Mouse (Mus musculus) G1E (cell line): ENCODE data around the gene Hoxc5.

ENCODE experiments used
- CTCF ChIP-seq: IDR thresholded peaks from 2 replicates; pipeline ENCODE4 v1.5.1; 2012; ENCODE audit warnings: low read depth, low read length, inconsistent platforms, mixed read lengths
- GATA1 ChIP-seq: IDR thresholded peaks from 2 replicates; pipeline ENCODE4 v1.6.1; 2012; ENCODE audit warnings: borderline replicate concordance, low read length, inconsistent platforms, mixed read lengths
- TAL1 ChIP-seq: conservative IDR thresholded peaks from 2 replicates; pipeline ENCODE4 v1.6.1; 2012; ENCODE audit warnings: low read depth, low read length, inconsistent platforms, mixed read lengths

- no peak for TF ChIP-seq CTCF
- no peak for TF ChIP-seq GATA1
- no peak for TF ChIP-seq TAL1
Measured at GRCm38 (mm10) chr15:102967312-102967510, at the start of gene Hoxc5.
